In genomic region chr5:98878891-98879290, GRCm38 (mm10) we compare ENCODE assay signal across 10 mouse cellular contexts. TPM values are rescaled to one million over a fixed set of nuclear protein-coding genes. Genes with fewer than 3 reads are reported as not detected.
DNase-seq lines count a peak whose midpoint lies in the region; ATAC-seq lines count a peak whose summit lies in the region.
"Had no signal": no experiment of that assay in that cellular context is flagged by ENCODE, and none has a peak within 500 bp of the region (broad histone marks: within the 10 kb centered on the region; RNA-seq: fewer than 3 reads in every experiment).

No protein-coding gene starts in this region.

- no peak overlapping the region for H3K27ac ChIP-seq in forebrain, embryonic 10.5 days
- H3K27ac ChIP-seq in forebrain, embryonic 15.5 days (replicated peaks), result no peak overlapping the region
- no peak overlapping the region for H3K27ac ChIP-seq in neural tube, embryonic 11.5 days (ENCODE audit: low read depth, low read length)
- H3K27ac ChIP-seq: midbrain, embryonic 12.5 days had no signal

- H3K9ac ChIP-seq in forebrain, embryonic 15.5 days (replicated peaks), result no peak overlapping the region
- H3K9ac ChIP-seq in neural tube, embryonic 11.5 days (ENCODE audit: low read length), result no peak overlapping the region
- H3K9ac ChIP-seq: midbrain, embryonic 12.5 days had no signal

- no peak overlapping the region for H3K4me2 ChIP-seq in forebrain, embryonic 15.5 days (replicated peaks)
- H3K4me2 ChIP-seq in neural tube, embryonic 11.5 days (ENCODE audit: low read depth), result no peak overlapping the region
- H3K4me2 ChIP-seq: midbrain, embryonic 12.5 days had no signal

- H3K4me1 ChIP-seq in forebrain, embryonic 10.5 days, result 0 out of 2 replicates have a peak, but pooled peaks cover 4% of the 10 kb centered on the region
- H3K4me1 ChIP-seq in forebrain, embryonic 15.5 days, result no peaks in the 10 kb centered on the region
- no peaks in the 10 kb centered on the region for H3K4me1 ChIP-seq in neural tube, embryonic 11.5 days (ENCODE audit: control insufficient read depth, insufficient read depth, low read length)
- H3K4me1 ChIP-seq: midbrain, embryonic 12.5 days had no signal

- H3K36me3 ChIP-seq in forebrain, embryonic 10.5 days (replicated peaks), result no peaks in the 10 kb centered on the region
- H3K36me3 ChIP-seq in forebrain, embryonic 15.5 days, result no peaks in the 10 kb centered on the region
- no peaks in the 10 kb centered on the region for H3K36me3 ChIP-seq in neural tube, embryonic 11.5 days (ENCODE audit: control insufficient read depth, insufficient read depth, low read length)
- H3K36me3 ChIP-seq: G1E; midbrain, embryonic 12.5 days had no signal

- peak; percentile 57 for DNase-seq in forebrain, embryonic 10.5 days (ENCODE audit: extremely low spot score, low spot score)
- DNase-seq in testis, postnatal 10 days (ENCODE audit: low spot score), result peak; percentile 61
- no peak for DNase-seq in testis, postnatal 14 days (ENCODE audit: low spot score)
- peak; percentile 67 for DNase-seq in forelimb bud, embryonic 11.5 days (ENCODE audit: low read depth, low spot score)
- DNase-seq in layer of hippocampus, postnatal 14 days (ENCODE audit: low spot score in 2 of 2), result peak; percentile 42 to 65
- peak; percentile 74 for DNase-seq in neural tube, embryonic 11.5 days (ENCODE audit: low spot score)
- DNase-seq in spleen, postnatal 36 days (ENCODE audit: low spot score in 2 of 2), result no peak

- no peaks in the 10 kb centered on the region for H3K9me3 ChIP-seq in forebrain, embryonic 10.5 days
- H3K9me3 ChIP-seq in forebrain, embryonic 15.5 days, result no peaks in the 10 kb centered on the region
- no peaks in the 10 kb centered on the region for H3K9me3 ChIP-seq in neural tube, embryonic 11.5 days (ENCODE audit: control insufficient read depth, low read length)
- H3K9me3 ChIP-seq: midbrain, embryonic 12.5 days had no signal

- H3K4me3 ChIP-seq in forebrain, embryonic 10.5 days, result no peak overlapping the region
- no peak overlapping the region for H3K4me3 ChIP-seq in forebrain, embryonic 15.5 days
- no peak overlapping the region for H3K4me3 ChIP-seq in neural tube, embryonic 11.5 days (ENCODE audit: low read depth, low read length)
- H3K4me3 ChIP-seq: midbrain, embryonic 12.5 days had no signal

- no peak for ATAC-seq in forebrain, embryonic 15.5 days (replicated peaks)
- ATAC-seq in neural tube, embryonic 11.5 days (ENCODE audit: insufficient read depth, low FRiP score, low TSS enrichment), result no peak

- no peaks in the 10 kb centered on the region for H3K27me3 ChIP-seq in forebrain, embryonic 10.5 days (ENCODE audit: poor library complexity, severe bottlenecking)
- H3K27me3 ChIP-seq in forebrain, embryonic 15.5 days, result no peaks in the 10 kb centered on the region
- no peaks in the 10 kb centered on the region for H3K27me3 ChIP-seq in neural tube, embryonic 11.5 days (ENCODE audit: control insufficient read depth, insufficient read depth, low read length)
- H3K27me3 ChIP-seq: midbrain, embryonic 12.5 days had no signal

RNA-seq across cellular contexts. Expression of gene Bmp3, which starts 24.7 kb away (rescaled TPM):
- polyA plus RNA-seq in forebrain, embryonic 10.5 days (2016; fragmentation: Nextera tagmentation; extraction: Ambion mirVana), result 0.18 and 0.27 TPM in 2 replicates
- polyA plus RNA-seq in forebrain, embryonic 15.5 days (2015; fragmentation: Nextera tagmentation; extraction: Ambion mirVana), result 1.6 and 2.0 TPM in 2 replicates
- 1 to 10 TPM; 3.5 to 3.9 TPM for total RNA-seq in layer of hippocampus, postnatal 14 days (2021)
- polyA plus RNA-seq in neural tube, embryonic 11.5 days (2014; fragmentation: Nextera tagmentation; extraction: Ambion mirVana), result 0.68 and 0.82 TPM in 2 replicates
- polyA plus RNA-seq: G1E had no signal

Comparison
In these comparisons a context has a peak if more than half of its experiments do, and no peak if none do; other contexts are left out.
1. DNase-seq: peak in forebrain, embryonic 10.5 days (single experiment), testis, postnatal 10 days (single experiment), forelimb bud, embryonic 11.5 days (single experiment), layer of hippocampus, postnatal 14 days (2 of 2) and neural tube, embryonic 11.5 days (single experiment); none in testis, postnatal 14 days (single experiment) and spleen, postnatal 36 days (0 of 2).